Mouse (Mus musculus): ENCODE measurements at regions not wholly inside any gene's neighbourhood (a gene's known extent, or its start where the extent isn't known, plus 50 kb on each side); places are given as distances from the start of the nearest gene placed in this dataset.

DNA sequence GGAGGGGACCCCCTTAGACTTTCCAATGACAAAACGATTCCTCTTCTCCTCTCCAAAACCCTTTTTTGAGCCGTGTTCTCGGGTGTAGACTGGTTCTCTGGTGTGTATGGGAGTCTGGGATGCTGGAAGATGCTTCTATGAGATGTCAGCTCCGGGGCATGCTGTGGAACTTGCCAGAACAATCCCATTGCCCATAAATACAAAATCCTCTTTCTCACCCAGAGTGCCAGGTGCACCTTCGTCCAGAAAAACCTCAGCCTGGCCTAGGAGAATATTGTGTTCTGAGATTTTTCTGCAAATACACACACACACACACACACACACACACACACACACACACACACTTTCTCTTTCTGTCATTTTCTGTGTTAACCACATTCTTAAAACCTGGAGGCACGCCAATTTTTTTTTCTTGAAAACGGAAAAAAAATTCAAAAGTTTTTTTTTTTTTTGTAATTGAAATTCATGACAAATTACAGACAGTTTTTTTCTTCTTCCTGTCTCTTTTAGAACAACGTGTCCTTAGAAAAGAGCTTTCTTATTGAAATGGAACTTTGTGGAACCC lies 465.5 kb downstream of the Vrk1 start:
- Histone ChIP-seq H3ac (ENCODE audit: control insufficient read depth, insufficient read length, low read depth) (no peak overlapping the region), H3K36me3 (ENCODE audit: control insufficient read depth, insufficient read depth) (no peaks in the 10 kb centered on the region), H3K27me3 (ENCODE audit: control insufficient read depth, insufficient read depth, insufficient read length) (no peaks in the 10 kb centered on the region), H3K4me3 (ENCODE audit: insufficient read depth, poor library complexity, severe bottlenecking) (no peak overlapping the region), H3K79me3 (ENCODE audit: low read depth) (no peaks in the 10 kb centered on the region), H3K79me2 (ENCODE audit: control insufficient read depth, insufficient read depth) (no peaks in the 10 kb centered on the region)
- TF ChIP-seq FOSL1 (IDR thresholded peaks at IDR 0.05; ENCODE audit: insufficient read depth, low read length, poor library complexity, severe bottlenecking) = no peak
- no peak for TF ChIP-seq CEBPB (IDR thresholded peaks at IDR 0.05; ENCODE audit: low read depth)
- no peak for TF ChIP-seq MAX (IDR thresholded peaks at IDR 0.05)
- TF ChIP-seq USF1 (IDR thresholded peaks at IDR 0.05; ENCODE audit: low read depth) = no peak
- TF ChIP-seq CTCF (IDR thresholded peaks at IDR 0.05; ENCODE audit: control insufficient read depth, insufficient read depth, insufficient read length) = no peak
- no peak for TF ChIP-seq MYOG (IDR thresholded peaks at IDR 0.05; ENCODE audit: control insufficient read depth, extremely low read depth, insufficient read length)
- no peak for TF ChIP-seq MYOD1 (IDR thresholded peaks at IDR 0.05; ENCODE audit: control insufficient read depth, insufficient read length, low read depth)

GRCm38 (mm10) chr12:106477040-106477665 lies 467.1 kb downstream of the Vrk1 start:
- no peak overlapping the region for H3K4me3 ChIP-seq (ENCODE audit: insufficient read depth, poor library complexity, severe bottlenecking)
- no peaks in the 10 kb centered on the region for H3K79me3 ChIP-seq (ENCODE audit: low read depth)
- H3K36me3 ChIP-seq (ENCODE audit: control insufficient read depth, insufficient read depth) = no peaks in the 10 kb centered on the region
- H3ac ChIP-seq (ENCODE audit: control insufficient read depth, insufficient read length, low read depth) = no peak overlapping the region
- H3K79me2 ChIP-seq (ENCODE audit: control insufficient read depth, insufficient read depth) = no peaks in the 10 kb centered on the region
- no peak for TF ChIP-seq MYOD1 (IDR thresholded peaks at IDR 0.05; ENCODE audit: control insufficient read depth, insufficient read length, low read depth)
- no peak for TF ChIP-seq FOSL1 (IDR thresholded peaks at IDR 0.05; ENCODE audit: insufficient read depth, low read length, poor library complexity, severe bottlenecking)
- TF ChIP-seq USF1 (IDR thresholded peaks at IDR 0.05; ENCODE audit: low read depth) = no peak
- TF ChIP-seq CEBPB (IDR thresholded peaks at IDR 0.05; ENCODE audit: low read depth) = no peak
- no peak for TF ChIP-seq MYOG (IDR thresholded peaks at IDR 0.05; ENCODE audit: control insufficient read depth, extremely low read depth, insufficient read length)
- TF ChIP-seq CTCF (IDR thresholded peaks at IDR 0.05; ENCODE audit: control insufficient read depth, insufficient read depth, insufficient read length) = no peak
- TF ChIP-seq MAX (IDR thresholded peaks at IDR 0.05) = no peak
- H3K27me3 ChIP-seq (ENCODE audit: control insufficient read depth, insufficient read depth, insufficient read length) = no peaks in the 10 kb centered on the region

- no peaks in the 10 kb centered on the region for H3K27me3 ChIP-seq (ENCODE audit: control insufficient read depth, insufficient read depth, insufficient read length)
- no peaks in the 10 kb centered on the region for H3K36me3 ChIP-seq (ENCODE audit: control insufficient read depth, insufficient read depth)
- TF ChIP-seq MYOG (IDR thresholded peaks at IDR 0.05; ENCODE audit: control insufficient read depth, extremely low read depth, insufficient read length) (no peak), USF1 (IDR thresholded peaks at IDR 0.05; ENCODE audit: low read depth) (no peak), CTCF (IDR thresholded peaks at IDR 0.05; ENCODE audit: control insufficient read depth, insufficient read depth, insufficient read length) (no peak), CEBPB (IDR thresholded peaks at IDR 0.05; ENCODE audit: low read depth) (no peak), MYOD1 (IDR thresholded peaks at IDR 0.05; ENCODE audit: control insufficient read depth, insufficient read length, low read depth) (no peak), FOSL1 (IDR thresholded peaks at IDR 0.05; ENCODE audit: insufficient read depth, low read length, poor library complexity, severe bottlenecking) (no peak), MAX (IDR thresholded peaks at IDR 0.05) (no peak)
- H3K4me3 ChIP-seq (ENCODE audit: insufficient read depth, poor library complexity, severe bottlenecking) = no peak overlapping the region
- H3K79me2 ChIP-seq (ENCODE audit: control insufficient read depth, insufficient read depth) = no peaks in the 10 kb centered on the region
- no peak overlapping the region for H3ac ChIP-seq (ENCODE audit: control insufficient read depth, insufficient read length, low read depth)
- H3K79me3 ChIP-seq (ENCODE audit: low read depth) = no peaks in the 10 kb centered on the region
Observed at GRCm38 (mm10) chr12:106477731-106478130, 467.7 kb downstream of the Vrk1 start.

DNA sequence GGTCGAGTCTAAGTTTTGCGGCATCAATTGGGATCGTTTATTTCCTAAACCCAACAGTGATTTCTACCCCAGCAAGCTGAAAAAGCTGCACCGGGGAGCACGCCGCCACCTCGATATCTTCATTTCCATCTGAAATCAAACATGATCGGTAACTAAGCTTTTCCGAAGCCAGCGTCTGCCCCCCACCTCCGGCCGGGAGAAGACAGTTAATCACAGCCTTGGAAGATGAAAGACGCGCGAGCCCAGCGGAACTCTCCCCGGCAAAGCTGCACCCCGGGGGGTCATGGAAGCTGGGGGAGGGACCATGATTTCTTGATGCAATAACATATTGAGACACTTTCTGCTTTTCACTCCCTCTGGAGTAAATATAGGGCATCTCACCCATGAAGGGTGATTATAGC lies 468.4 kb downstream of the Vrk1 start:
- no peaks in the 10 kb centered on the region for H3K79me2 ChIP-seq (ENCODE audit: control insufficient read depth, insufficient read depth)
- no peaks in the 10 kb centered on the region for H3K27me3 ChIP-seq (ENCODE audit: control insufficient read depth, insufficient read depth, insufficient read length)
- H3K79me3 ChIP-seq (ENCODE audit: low read depth) = no peaks in the 10 kb centered on the region
- H3K36me3 ChIP-seq (ENCODE audit: control insufficient read depth, insufficient read depth) = no peaks in the 10 kb centered on the region
- H3K4me3 ChIP-seq (ENCODE audit: insufficient read depth, poor library complexity, severe bottlenecking) = no peak overlapping the region
- no peak for TF ChIP-seq CEBPB (IDR thresholded peaks at IDR 0.05; ENCODE audit: low read depth)
- TF ChIP-seq MAX (IDR thresholded peaks at IDR 0.05) = no peak
- TF ChIP-seq USF1 (IDR thresholded peaks at IDR 0.05; ENCODE audit: low read depth) = no peak
- no peak for TF ChIP-seq CTCF (IDR thresholded peaks at IDR 0.05; ENCODE audit: control insufficient read depth, insufficient read depth, insufficient read length)
- no peak for TF ChIP-seq FOSL1 (IDR thresholded peaks at IDR 0.05; ENCODE audit: insufficient read depth, low read length, poor library complexity, severe bottlenecking)
- TF ChIP-seq MYOD1 (IDR thresholded peaks at IDR 0.05; ENCODE audit: control insufficient read depth, insufficient read length, low read depth) = no peak
- TF ChIP-seq MYOG (IDR thresholded peaks at IDR 0.05; ENCODE audit: control insufficient read depth, extremely low read depth, insufficient read length) = no peak
- no peak overlapping the region for H3ac ChIP-seq (ENCODE audit: control insufficient read depth, insufficient read length, low read depth)

DNA sequence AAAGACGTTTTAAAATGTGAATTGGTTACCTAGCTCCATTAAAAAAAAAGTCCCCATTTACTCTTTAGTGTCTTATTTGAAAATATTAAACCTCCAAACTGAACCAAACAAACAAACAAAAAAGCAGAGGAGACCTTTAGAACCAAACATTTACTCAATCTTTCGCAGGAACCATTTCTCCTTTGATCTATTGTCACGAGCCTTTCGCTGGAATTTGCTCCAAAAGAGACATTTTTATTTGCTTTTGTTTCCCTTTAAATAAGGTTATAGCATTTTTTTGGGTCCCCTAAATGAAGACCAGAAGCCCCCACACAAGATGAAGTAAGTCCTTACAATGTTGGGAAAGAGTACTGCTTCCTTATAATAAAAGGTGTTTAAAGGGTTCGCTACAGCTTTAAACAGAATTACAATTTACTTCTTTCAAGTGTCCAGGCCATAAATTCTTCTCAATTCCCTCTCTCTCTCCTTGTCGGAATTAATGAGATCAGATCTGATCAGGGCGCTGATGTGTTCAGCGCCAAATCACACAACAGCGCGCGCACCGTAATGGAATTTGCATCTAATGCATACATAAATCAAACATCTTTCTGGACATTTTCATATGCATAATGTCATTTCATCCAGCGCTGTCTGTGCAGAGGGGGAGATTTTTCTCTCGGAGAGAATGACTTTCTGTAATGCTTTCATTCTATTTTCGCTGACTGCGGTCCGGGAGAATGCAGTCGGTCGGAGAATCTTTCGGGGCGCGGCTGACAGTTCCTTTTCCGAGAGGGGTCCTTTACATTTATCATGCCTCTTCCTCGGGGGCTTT lies 469.2 kb downstream of the Vrk1 start:
- H3K4me3 ChIP-seq (ENCODE audit: insufficient read depth, poor library complexity, severe bottlenecking) = no peak overlapping the region
- no peak overlapping the region for H3ac ChIP-seq (ENCODE audit: control insufficient read depth, insufficient read length, low read depth)
- no peak for TF ChIP-seq CEBPB (IDR thresholded peaks at IDR 0.05; ENCODE audit: low read depth)
- no peaks in the 10 kb centered on the region for H3K79me2 ChIP-seq (ENCODE audit: control insufficient read depth, insufficient read depth)
- H3K27me3 ChIP-seq (ENCODE audit: control insufficient read depth, insufficient read depth, insufficient read length) = no peaks in the 10 kb centered on the region
- H3K79me3 ChIP-seq (ENCODE audit: low read depth) = no peaks in the 10 kb centered on the region
- no peaks in the 10 kb centered on the region for H3K36me3 ChIP-seq (ENCODE audit: control insufficient read depth, insufficient read depth)
